Mouse (Mus musculus): ENCODE measurements around the gene Fn1. TPM values are rescaled to one million over a fixed set of nuclear protein-coding genes. Genes with fewer than 3 reads are reported as not detected.

Fn1 gene
- total RNA-seq (2021): 10 to 100 TPM; 58.2 to 95.9 TPM
- polyA plus RNA-seq (2012; rRNA removed): 40.5 and 50.6 TPM in 2 replicates
- long read RNA-seq, full-length matches to known transcripts: 18 of 31 reads
- long read RNA-seq, partial matches to known transcripts: 10 of 31 reads
- long read RNA-seq, other reads (novel, unspliced or antisense): 3 of 31 reads

GRCm38 (mm10) chr1:71652551-71653399, at the start of gene Fn1:
Gene Fn1, minus strand, starts transcription at chr1:71653200.
- intact Hi-C loops (cut with DNase I): no loop called here
- no peaks in the 10 kb centered on the region for H3K36me3 ChIP-seq (ENCODE audit: control insufficient read depth, insufficient read depth, low read length)
- peak within 1 kb of the TSS; percentile 61 for H3K4me3 ChIP-seq
- TF ChIP-seq CTCF (IDR thresholded peaks at IDR 0.05): no peak
- TF ChIP-seq POLR2A (IDR thresholded peaks at IDR 0.05; ENCODE audit: insufficient read depth, low read depth, low read length): peak; percentile 58; the same call in 1 of the 2 replicates
- H3K27ac ChIP-seq: peak within 1 kb of the TSS; percentile 71
- under 1% methylated on average over 58 of the region's 63 CpGs for WGBS
- peak within 1 kb of the TSS; percentile 50 for H3K9ac ChIP-seq (ENCODE audit: low read depth, low read length)
- peaks cover 2% of the 10 kb centered on the region for H3K4me1 ChIP-seq (ENCODE audit: control insufficient read depth, insufficient read depth, low read length)
- H3K79me2 ChIP-seq (replicated peaks; ENCODE audit: control insufficient read depth, insufficient read depth, low read length): no peaks in the 10 kb centered on the region
- H3K27me3 ChIP-seq (ENCODE audit: control insufficient read depth, insufficient read depth, low read length): no peaks in the 10 kb centered on the region
- peak; percentile 91 to 92 for DNase-seq

- H3K27me3 ChIP-seq (ENCODE audit: control insufficient read depth, insufficient read depth, low read length): no peaks in the 10 kb centered on the region
- H3K79me2 ChIP-seq (replicated peaks; ENCODE audit: control insufficient read depth, insufficient read depth, low read length): no peaks in the 10 kb centered on the region
- H3K36me3 ChIP-seq (ENCODE audit: control insufficient read depth, insufficient read depth, low read length): no peaks in the 10 kb centered on the region
- H3K4me1 ChIP-seq (ENCODE audit: control insufficient read depth, insufficient read depth, low read length): no peaks in the 10 kb centered on the region
- no peak overlapping the region for H3K9ac ChIP-seq (ENCODE audit: low read depth, low read length)
- no peak overlapping the region for H3K4me3 ChIP-seq
- no peak overlapping the region for H3K27ac ChIP-seq
- no peak for TF ChIP-seq CTCF (IDR thresholded peaks at IDR 0.05)
- TF ChIP-seq POLR2A (IDR thresholded peaks at IDR 0.05; ENCODE audit: insufficient read depth, low read depth, low read length): no peak
- no peak for TF ChIP-seq EP300 (IDR thresholded peaks at IDR 0.05; ENCODE audit: insufficient read depth, low read depth, low read length)
- intact Hi-C loops (cut with DNase I): no loop called here
- DNase-seq: no peak
- 77% methylated on average over 3 of the region's 3 CpGs for WGBS
These were observed 43.1 kb upstream of the Fn1 start for GRCm38 (mm10) chr1:71696093-71696492.

- no peak for DNase-seq
- whole genome bisulfite sequencing: 35% methylated on average over 8 of the region's 8 CpGs
These were observed 38.7 kb upstream of the Fn1 start for GRCm38 (mm10) chr1:71691472-71692277.

GRCm38 (mm10) chr1:71688926-71689303, 35.9 kb upstream of the Fn1 start:
- H3K36me3 ChIP-seq (ENCODE audit: control insufficient read depth, insufficient read depth, low read length): no peaks in the 10 kb centered on the region
- no peak overlapping the region for H3K27ac ChIP-seq
- H3K4me3 ChIP-seq: no peak overlapping the region
- H3K79me2 ChIP-seq (replicated peaks; ENCODE audit: control insufficient read depth, insufficient read depth, low read length): no peaks in the 10 kb centered on the region
- H3K27me3 ChIP-seq (ENCODE audit: control insufficient read depth, insufficient read depth, low read length): no peaks in the 10 kb centered on the region
- intact Hi-C loops (cut with DNase I): no loop called here
- no peak overlapping the region for H3K9ac ChIP-seq (ENCODE audit: low read depth, low read length)
- no peaks in the 10 kb centered on the region; the same call in 1 of the 2 replicates for H3K4me1 ChIP-seq (ENCODE audit: control insufficient read depth, insufficient read depth, low read length)
- TF ChIP-seq POLR2A (IDR thresholded peaks at IDR 0.05; ENCODE audit: insufficient read depth, low read depth, low read length): no peak
- no peak for TF ChIP-seq EP300 (IDR thresholded peaks at IDR 0.05; ENCODE audit: insufficient read depth, low read depth, low read length)
- TF ChIP-seq CTCF (IDR thresholded peaks at IDR 0.05): no peak
- WGBS: 90% methylated on average over 5 of the region's 5 CpGs
- peak in 1 of 2 experiments; percentile 16 for DNase-seq

More at GRCm38 (mm10) chr1:71691472-71692277, 38.7 kb upstream of the Fn1 start:
- Histone ChIP-seq H3K4me1 (ENCODE audit: control insufficient read depth, insufficient read depth, low read length) (no peaks in the 10 kb centered on the region; the same call in 1 of the 2 replicates), H3K9ac (ENCODE audit: low read depth, low read length) (no peak overlapping the region), H3K36me3 (ENCODE audit: control insufficient read depth, insufficient read depth, low read length) (no peaks in the 10 kb centered on the region), H3K4me3 (no peak overlapping the region), H3K79me2 (replicated peaks; ENCODE audit: control insufficient read depth, insufficient read depth, low read length) (no peaks in the 10 kb centered on the region), H3K27ac (no peak overlapping the region), H3K27me3 (ENCODE audit: control insufficient read depth, insufficient read depth, low read length) (no peaks in the 10 kb centered on the region)
- TF ChIP-seq CTCF (IDR thresholded peaks at IDR 0.05) (no peak), EP300 (IDR thresholded peaks at IDR 0.05; ENCODE audit: insufficient read depth, low read depth, low read length) (no peak), POLR2A (IDR thresholded peaks at IDR 0.05; ENCODE audit: insufficient read depth, low read depth, low read length) (no peak)
- intact Hi-C loops (cut with DNase I): no loop called here

- DNase-seq: no peak
- peaks cover 3% of the 10 kb centered on the region for H3K4me1 ChIP-seq (ENCODE audit: control insufficient read depth, insufficient read depth, low read length)
- intact Hi-C loops (cut with DNase I): no loop called here
These were observed 35.4 kb upstream of the Fn1 start for GRCm38 (mm10) chr1:71688272-71688925.

More at GRCm38 (mm10) chr1:71688272-71688925, 35.4 kb upstream of the Fn1 start:
- 97% methylated on average over 3 of the region's 3 CpGs for WGBS
- H3K79me2 ChIP-seq (replicated peaks; ENCODE audit: control insufficient read depth, insufficient read depth, low read length): no peaks in the 10 kb centered on the region
- H3K36me3 ChIP-seq (ENCODE audit: control insufficient read depth, insufficient read depth, low read length): no peaks in the 10 kb centered on the region
- H3K4me3 ChIP-seq: no peak overlapping the region
- H3K27ac ChIP-seq: no peak overlapping the region
- H3K9ac ChIP-seq (ENCODE audit: low read depth, low read length): no peak overlapping the region
- TF ChIP-seq POLR2A (IDR thresholded peaks at IDR 0.05; ENCODE audit: insufficient read depth, low read depth, low read length): no peak
- no peak for TF ChIP-seq CTCF (IDR thresholded peaks at IDR 0.05)
- no peak for TF ChIP-seq EP300 (IDR thresholded peaks at IDR 0.05; ENCODE audit: insufficient read depth, low read depth, low read length)
- no peaks in the 10 kb centered on the region for H3K27me3 ChIP-seq (ENCODE audit: control insufficient read depth, insufficient read depth, low read length)

All from heart, adult 2 months (tissue).